Mouse (Mus musculus): Measurements from ENCODE around the gene Cul7. TPM values are rescaled to one million over a fixed set of nuclear protein-coding genes. Genes with fewer than 3 reads are reported as not detected.
A peak's percentile ranks its signal among the peaks of the same experiment; 100 is the strongest.

The Cul7 gene
- polyA plus RNA-seq (2012; ENCODE audit: insufficient read depth, insufficient read length, missing spikeins) = 14.5 and 15.4 TPM in 2 replicates

- Histone ChIP-seq H3K4me3 (ENCODE audit: insufficient read depth, low read length) (peak within 1 kb of the TSS; percentile 71), H3K4me1 (ENCODE audit: control insufficient read depth, insufficient read depth, low read length) (peaks cover 10% of the 10 kb centered on the region), H3K27ac (ENCODE audit: insufficient read depth, low read depth, low read length) (peak within 1 kb of the TSS; percentile 54)
- TF ChIP-seq CTCF (IDR thresholded peaks at IDR 0.05; ENCODE audit: low read depth, low read length) (no peak), POLR2A (IDR thresholded peaks at IDR 0.05; ENCODE audit: borderline replicate concordance, low read depth, low read length) (no peak)
Observed at GRCm38 (mm10) chr17:46650232-46651031, at the start of gene Cul7. TSS of gene Cul7 (plus strand) at chr17:46650337.

- Histone ChIP-seq H3K4me3 (ENCODE audit: insufficient read depth, low read length) (no peak overlapping the region), H3K27ac (ENCODE audit: insufficient read depth, low read depth, low read length) (no peak overlapping the region), H3K4me1 (ENCODE audit: control insufficient read depth, insufficient read depth, low read length) (0 out of 2 replicates have a peak, but pooled peaks cover 2% of the 10 kb centered on the region)
- no peak for TF ChIP-seq POLR2A (IDR thresholded peaks at IDR 0.05; ENCODE audit: borderline replicate concordance, low read depth, low read length)
Observed at GRCm38 (mm10) chr17:46600569-46600968, 49.6 kb upstream of the Cul7 start.

DNA sequence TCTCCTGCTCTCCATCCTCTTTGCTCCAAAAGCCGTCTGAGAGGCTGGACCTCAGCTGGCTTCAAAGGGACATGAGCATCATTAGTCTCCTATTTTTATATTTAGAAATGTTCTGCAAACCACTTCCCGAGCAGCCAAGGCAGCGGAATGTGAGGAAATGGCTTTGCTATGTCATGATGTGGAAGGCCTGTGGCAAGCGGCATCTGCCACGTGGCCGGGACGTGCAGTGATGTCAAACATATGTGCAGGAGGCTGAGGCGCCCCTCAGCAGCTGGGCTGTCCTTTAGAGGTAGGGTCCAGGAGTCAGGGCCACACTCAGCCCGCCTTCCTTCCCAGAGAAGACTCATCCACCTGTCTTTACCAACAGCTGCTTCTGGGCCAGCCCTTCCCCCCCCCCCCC is 47.9 kb upstream of the Cul7 start:
- 0 out of 2 replicates have a peak, but pooled peaks cover 2% of the 10 kb centered on the region for H3K4me1 ChIP-seq (ENCODE audit: control insufficient read depth, insufficient read depth, low read length)
- H3K27ac ChIP-seq (ENCODE audit: insufficient read depth, low read depth, low read length) = no peak overlapping the region
- TF ChIP-seq POLR2A (IDR thresholded peaks at IDR 0.05; ENCODE audit: borderline replicate concordance, low read depth, low read length) (no peak), CTCF (IDR thresholded peaks at IDR 0.05; ENCODE audit: low read depth, low read length) (no peak)
- no peak overlapping the region for H3K4me3 ChIP-seq (ENCODE audit: insufficient read depth, low read length)

DNA sequence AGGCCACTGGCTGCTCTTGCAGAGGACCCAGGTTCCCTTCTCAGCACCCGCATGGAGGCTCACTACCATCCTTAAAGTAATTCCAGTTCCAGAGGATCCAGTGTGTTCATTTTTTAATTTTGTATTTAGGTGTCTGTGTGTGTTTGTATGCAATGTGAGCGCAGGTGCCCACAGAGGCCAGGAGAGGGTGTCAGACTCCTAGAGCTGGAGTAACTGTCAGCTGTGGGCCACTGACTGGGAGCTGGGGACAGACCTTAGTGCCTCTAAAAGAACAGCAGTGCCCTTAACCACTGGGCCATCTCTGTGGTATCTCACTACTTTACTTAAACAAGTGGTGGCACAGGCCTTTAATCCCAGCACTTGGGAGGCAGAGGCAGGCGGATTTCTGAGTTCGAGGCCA is 46.9 kb upstream of the Cul7 start:
- H3K4me3 ChIP-seq (ENCODE audit: insufficient read depth, low read length) = no peak overlapping the region
- TF ChIP-seq POLR2A (IDR thresholded peaks at IDR 0.05; ENCODE audit: borderline replicate concordance, low read depth, low read length) (no peak), CTCF (IDR thresholded peaks at IDR 0.05; ENCODE audit: low read depth, low read length) (no peak)
- no peak overlapping the region for H3K27ac ChIP-seq (ENCODE audit: insufficient read depth, low read depth, low read length)
- H3K4me1 ChIP-seq (ENCODE audit: control insufficient read depth, insufficient read depth, low read length) = 0 out of 2 replicates have a peak, but pooled peaks cover 2% of the 10 kb centered on the region

DNA sequence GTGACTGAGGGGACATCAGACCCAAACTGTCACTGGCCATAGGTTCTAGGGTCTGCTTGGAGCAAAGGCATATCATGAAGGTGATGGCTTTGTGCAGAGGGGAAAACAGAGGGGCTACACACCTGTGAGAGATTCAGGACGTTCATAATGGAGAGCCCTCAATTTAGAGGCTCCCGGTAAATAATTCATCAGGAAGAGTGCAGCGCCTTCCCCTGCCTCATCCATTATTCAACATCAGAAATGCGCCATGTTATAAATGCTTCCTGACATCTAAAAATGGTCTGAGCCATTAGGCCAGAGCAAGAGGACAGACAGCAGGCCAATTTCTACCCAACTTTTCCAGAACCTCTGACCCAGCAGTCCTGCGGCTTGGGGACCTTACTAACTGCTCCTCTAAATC is 45.0 kb upstream of the Cul7 start:
- H3K4me3 ChIP-seq (ENCODE audit: insufficient read depth, low read length) = no peak overlapping the region
- no peak overlapping the region for H3K27ac ChIP-seq (ENCODE audit: insufficient read depth, low read depth, low read length)
- peaks cover 8% of the 10 kb centered on the region for H3K4me1 ChIP-seq (ENCODE audit: control insufficient read depth, insufficient read depth, low read length)
- TF ChIP-seq CTCF (IDR thresholded peaks at IDR 0.05; ENCODE audit: low read depth, low read length) (no peak), POLR2A (IDR thresholded peaks at IDR 0.05; ENCODE audit: borderline replicate concordance, low read depth, low read length) (no peak)

DNA sequence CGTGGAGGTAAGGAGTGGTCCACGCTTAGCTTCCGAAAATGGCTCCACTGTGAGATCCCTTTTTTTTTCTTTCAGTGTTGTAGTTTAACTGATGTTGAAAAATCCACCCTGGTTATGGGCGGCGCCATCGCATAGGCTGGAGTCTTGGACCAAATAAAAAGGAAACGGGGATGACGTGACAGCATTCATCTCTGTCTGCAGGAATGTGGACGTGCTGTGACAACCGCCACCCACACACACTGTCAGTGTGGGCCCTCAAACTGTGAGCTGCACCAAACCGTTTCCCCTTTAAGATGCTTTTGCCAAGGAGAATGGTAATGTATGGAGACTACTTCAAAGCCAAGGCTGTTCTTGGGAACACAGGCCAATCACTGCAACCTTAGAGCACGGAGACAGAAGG is 44.1 kb upstream of the Cul7 start:
- no peak overlapping the region for H3K27ac ChIP-seq (ENCODE audit: insufficient read depth, low read depth, low read length)
- TF ChIP-seq POLR2A (IDR thresholded peaks at IDR 0.05; ENCODE audit: borderline replicate concordance, low read depth, low read length) (no peak), CTCF (IDR thresholded peaks at IDR 0.05; ENCODE audit: low read depth, low read length) (no peak)
- H3K4me1 ChIP-seq (ENCODE audit: control insufficient read depth, insufficient read depth, low read length) = peaks cover 8% of the 10 kb centered on the region
- no peak overlapping the region for H3K4me3 ChIP-seq (ENCODE audit: insufficient read depth, low read length)

DNA sequence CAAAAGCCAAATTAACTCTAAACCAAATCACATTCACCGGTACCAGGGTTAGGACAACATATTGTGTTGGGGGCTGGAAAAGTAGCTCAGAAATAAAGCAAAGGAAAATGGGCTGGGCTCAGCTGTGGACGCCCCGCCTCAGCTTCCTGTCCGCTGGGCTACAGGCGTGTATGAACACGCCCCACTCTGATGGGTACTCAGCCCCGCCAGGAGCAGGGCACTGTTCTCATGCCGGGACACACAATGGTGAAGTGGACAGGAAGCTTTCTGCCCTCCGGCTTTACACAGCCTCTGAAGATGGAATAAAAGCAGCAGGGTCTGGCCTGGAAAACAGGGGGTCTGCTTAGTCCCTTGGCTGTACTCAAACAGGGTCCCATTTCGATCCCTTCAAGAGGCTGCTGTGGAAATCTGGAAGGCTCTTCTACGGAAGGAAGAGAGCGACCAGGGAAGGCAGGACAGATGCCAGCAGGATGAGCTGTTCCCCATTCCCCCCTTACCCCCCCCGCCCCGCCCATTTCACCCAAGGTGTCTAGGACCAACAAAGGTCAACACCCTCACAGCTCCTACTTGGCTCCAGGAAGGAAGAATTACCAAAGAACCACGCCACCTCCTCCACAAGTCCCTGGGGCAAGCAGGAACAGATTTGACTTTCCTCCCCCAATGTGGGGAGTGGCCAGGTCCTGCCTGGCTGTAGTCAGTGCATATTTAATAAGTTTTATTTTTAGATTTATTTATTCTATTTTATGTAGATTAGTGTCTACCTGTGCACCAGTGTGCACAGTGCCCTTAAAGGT is 40.2 kb upstream of the Cul7 start:
- no peak for TF ChIP-seq CTCF (IDR thresholded peaks at IDR 0.05; ENCODE audit: low read depth, low read length)
- TF ChIP-seq POLR2A (IDR thresholded peaks at IDR 0.05; ENCODE audit: borderline replicate concordance, low read depth, low read length) = no peak
- Histone ChIP-seq H3K4me3 (ENCODE audit: insufficient read depth, low read length) (peak overlapping the region; percentile 32), H3K27ac (ENCODE audit: insufficient read depth, low read depth, low read length) (no peak overlapping the region), H3K4me1 (ENCODE audit: control insufficient read depth, insufficient read depth, low read length) (peaks cover 6% of the 10 kb centered on the region)

DNA sequence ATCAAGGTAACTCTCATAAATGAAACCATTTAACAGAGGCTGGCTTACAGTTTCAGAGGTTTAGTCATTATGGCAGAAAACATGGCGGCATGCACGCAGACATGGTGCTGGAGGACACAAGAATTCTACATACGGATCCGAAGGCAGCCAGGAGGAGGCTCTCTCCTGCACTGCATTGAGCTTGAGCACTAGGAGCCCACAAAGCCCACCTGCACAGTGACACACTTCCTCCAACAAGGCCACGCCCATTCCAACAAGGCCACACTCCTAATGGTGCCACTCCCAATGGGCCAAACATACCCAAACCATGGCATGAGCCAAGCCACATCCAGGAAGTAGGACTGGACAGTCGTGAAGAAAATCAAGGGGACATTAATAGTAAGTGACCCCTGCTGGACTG is 38.8 kb upstream of the Cul7 start:
- peaks cover 6% of the 10 kb centered on the region for H3K4me1 ChIP-seq (ENCODE audit: control insufficient read depth, insufficient read depth, low read length)
- no peak for TF ChIP-seq CTCF (IDR thresholded peaks at IDR 0.05; ENCODE audit: low read depth, low read length)
- no peak for TF ChIP-seq POLR2A (IDR thresholded peaks at IDR 0.05; ENCODE audit: borderline replicate concordance, low read depth, low read length)
- no peak overlapping the region for H3K27ac ChIP-seq (ENCODE audit: insufficient read depth, low read depth, low read length)
- no peak overlapping the region for H3K4me3 ChIP-seq (ENCODE audit: insufficient read depth, low read length)

GRCm38 (mm10) chr17:46612189-46612588 is 37.9 kb upstream of the Cul7 start:
- peaks cover 6% of the 10 kb centered on the region for H3K4me1 ChIP-seq (ENCODE audit: control insufficient read depth, insufficient read depth, low read length)
- no peak overlapping the region for H3K4me3 ChIP-seq (ENCODE audit: insufficient read depth, low read length)
- H3K27ac ChIP-seq (ENCODE audit: insufficient read depth, low read depth, low read length) = no peak overlapping the region
- TF ChIP-seq CTCF (IDR thresholded peaks at IDR 0.05; ENCODE audit: low read depth, low read length) (no peak), POLR2A (IDR thresholded peaks at IDR 0.05; ENCODE audit: borderline replicate concordance, low read depth, low read length) (no peak)

DNA sequence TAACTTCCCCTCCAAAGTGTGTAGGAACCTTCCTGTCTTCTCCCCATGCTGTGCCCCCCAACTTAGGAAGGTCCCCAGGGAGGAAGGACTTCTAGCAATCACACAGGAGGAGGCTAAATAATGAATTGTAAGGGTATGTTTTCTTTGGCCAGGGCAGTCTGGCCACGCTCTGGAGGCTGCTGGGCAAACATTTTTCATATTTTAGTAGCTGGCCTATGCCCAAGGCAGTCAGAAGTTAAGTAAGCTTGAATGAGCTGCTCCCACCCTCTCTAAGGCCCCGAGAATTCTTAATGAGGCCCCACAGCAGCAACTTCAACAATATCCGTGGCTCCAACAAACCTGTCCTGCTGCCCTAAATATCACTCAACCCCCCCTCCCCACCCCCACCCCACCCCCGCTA is 37.3 kb upstream of the Cul7 start:
- Histone ChIP-seq H3K27ac (ENCODE audit: insufficient read depth, low read depth, low read length) (no peak overlapping the region), H3K4me1 (ENCODE audit: control insufficient read depth, insufficient read depth, low read length) (peaks cover 6% of the 10 kb centered on the region), H3K4me3 (ENCODE audit: insufficient read depth, low read length) (no peak overlapping the region)
- no peak for TF ChIP-seq CTCF (IDR thresholded peaks at IDR 0.05; ENCODE audit: low read depth, low read length)
